Comparison of ENCODE assay signal across 18 mouse cellular contexts in genomic region chr8:24227331-24228072, GRCm38 (mm10).
DNase-seq lines count a peak whose midpoint lies in the region; ATAC-seq and TF ChIP-seq lines count a peak whose summit lies in the region.
"Had no signal": no experiment of that assay in that cellular context is flagged by ENCODE, and none has a peak within 500 bp of the region (broad histone marks: within the 10 kb centered on the region; RNA-seq: fewer than 3 reads in every experiment).

No protein-coding gene starts in this region.

- H3K4me2 ChIP-seq in forebrain, embryonic 15.5 days (replicated peaks), result no peak overlapping the region
- no peak overlapping the region for H3K4me2 ChIP-seq in midbrain, postnatal 0 days (ENCODE audit: low read depth, low read length, poor library complexity, severe bottlenecking)
- H3K4me2 ChIP-seq: heart, embryonic 15.5 days; hindbrain, embryonic 15.5 days; liver, embryonic 11.5 days had no signal

- H3K9me3 ChIP-seq in forebrain, embryonic 15.5 days, result no peaks in the 10 kb centered on the region
- no peaks in the 10 kb centered on the region for H3K9me3 ChIP-seq in forebrain, embryonic 10.5 days
- H3K9me3 ChIP-seq in midbrain, postnatal 0 days (ENCODE audit: low read length), result no peaks in the 10 kb centered on the region
- H3K9me3 ChIP-seq: heart, embryonic 15.5 days; hindbrain, embryonic 15.5 days had no signal

- H3K9ac ChIP-seq in forebrain, embryonic 15.5 days (replicated peaks), result no peak overlapping the region
- H3K9ac ChIP-seq in midbrain, postnatal 0 days (replicated peaks; ENCODE audit: low read length, poor library complexity, severe bottlenecking), result no peak overlapping the region
- H3K9ac ChIP-seq: heart, embryonic 15.5 days; hindbrain, embryonic 15.5 days had no signal

- no peaks in the 10 kb centered on the region for H3K27me3 ChIP-seq in forebrain, embryonic 15.5 days
- no peaks in the 10 kb centered on the region for H3K27me3 ChIP-seq in forebrain, embryonic 10.5 days (ENCODE audit: poor library complexity, severe bottlenecking)
- H3K27me3 ChIP-seq in midbrain, postnatal 0 days (ENCODE audit: insufficient read depth, low read length), result no peaks in the 10 kb centered on the region
- H3K27me3 ChIP-seq: CH12.LX; heart, embryonic 15.5 days; hindbrain, embryonic 15.5 days had no signal

- 70% methylated on average over 5 of the region's 5 CpGs for WGBS in forebrain, embryonic 15.5 days
- WGBS in forebrain, embryonic 10.5 days, result 80% methylated on average over 5 of the region's 5 CpGs
- WGBS in midbrain, postnatal 0 days, result 51% methylated on average over 5 of the region's 5 CpGs

- DNase-seq in forebrain, embryonic 10.5 days (ENCODE audit: extremely low spot score, low spot score), result no peak
- DNase-seq in layer of hippocampus, adult 2 months (ENCODE audit: low spot score in 2 of 2), result no peak
- no peak for DNase-seq in layer of hippocampus, postnatal 14 days (ENCODE audit: low spot score in 2 of 2)
- peak; percentile 62 for DNase-seq in brain, adult 2 months (ENCODE audit: low read depth, low spot score)
- DNase-seq in midbrain, postnatal 0 days (ENCODE audit: low spot score), result no peak
- no peak for DNase-seq in ovary, postnatal 36 days (ENCODE audit: low spot score)
- DNase-seq: cerebellum, adult 8-10 months; gastrocnemius, postnatal 36 days; heart, postnatal 4 days; kidney, adult 18-20 months; kidney, postnatal 25 days; lung, adult 18-20 months had no signal

- no peak overlapping the region for H3K27ac ChIP-seq in forebrain, embryonic 15.5 days (replicated peaks)
- H3K27ac ChIP-seq in forebrain, embryonic 10.5 days, result no peak overlapping the region
- peak overlapping the region; percentile 52; the same call in 1 of the 2 replicates for H3K27ac ChIP-seq in layer of hippocampus, adult 2 months
- no peak overlapping the region for H3K27ac ChIP-seq in midbrain, postnatal 0 days (ENCODE audit: low read depth, low read length)
- H3K27ac ChIP-seq: heart, embryonic 15.5 days; hindbrain, embryonic 15.5 days had no signal

- H3K4me1 ChIP-seq in forebrain, embryonic 15.5 days, result no peaks in the 10 kb centered on the region
- H3K4me1 ChIP-seq in forebrain, embryonic 10.5 days, result no peaks in the 10 kb centered on the region
- H3K4me1 ChIP-seq in midbrain, postnatal 0 days (ENCODE audit: insufficient read depth, low read length), result no peaks in the 10 kb centered on the region
- H3K4me1 ChIP-seq: hindbrain, embryonic 15.5 days had no signal

- TF ChIP-seq CTCF in layer of hippocampus, adult 2 months (conservative IDR thresholded peaks at IDR 0.05), result no peak
- TF ChIP-seq CTCF in midbrain, postnatal 0 days (IDR thresholded peaks at IDR 0.05), result no peak

- no peaks in the 10 kb centered on the region for H3K36me3 ChIP-seq in forebrain, embryonic 15.5 days
- H3K36me3 ChIP-seq in forebrain, embryonic 10.5 days (replicated peaks), result no peaks in the 10 kb centered on the region
- no peaks in the 10 kb centered on the region for H3K36me3 ChIP-seq in midbrain, postnatal 0 days (ENCODE audit: insufficient read depth, low read length)
- H3K36me3 ChIP-seq: heart, embryonic 15.5 days; hindbrain, embryonic 15.5 days had no signal

- 0 out of 2 replicates have a peak, but pooled peaks have one; percentile 6 for ATAC-seq in forebrain, embryonic 15.5 days (replicated peaks)
- ATAC-seq in midbrain, postnatal 0 days (ENCODE audit: low FRiP score), result 0 out of 2 replicates have a peak, but pooled peaks have one; percentile 31

- H3K4me3 ChIP-seq in forebrain, embryonic 15.5 days, result no peak overlapping the region
- H3K4me3 ChIP-seq in forebrain, embryonic 10.5 days, result no peak overlapping the region
- no peak overlapping the region for H3K4me3 ChIP-seq in layer of hippocampus, adult 2 months
- H3K4me3 ChIP-seq in midbrain, postnatal 0 days (ENCODE audit: low read depth, low read length), result no peak overlapping the region
- H3K4me3 ChIP-seq: heart, embryonic 15.5 days; hindbrain, embryonic 15.5 days; myocyte had no signal
